Comparison of ENCODE assay signal across 8 mouse cellular contexts in the genomic region with DNA sequence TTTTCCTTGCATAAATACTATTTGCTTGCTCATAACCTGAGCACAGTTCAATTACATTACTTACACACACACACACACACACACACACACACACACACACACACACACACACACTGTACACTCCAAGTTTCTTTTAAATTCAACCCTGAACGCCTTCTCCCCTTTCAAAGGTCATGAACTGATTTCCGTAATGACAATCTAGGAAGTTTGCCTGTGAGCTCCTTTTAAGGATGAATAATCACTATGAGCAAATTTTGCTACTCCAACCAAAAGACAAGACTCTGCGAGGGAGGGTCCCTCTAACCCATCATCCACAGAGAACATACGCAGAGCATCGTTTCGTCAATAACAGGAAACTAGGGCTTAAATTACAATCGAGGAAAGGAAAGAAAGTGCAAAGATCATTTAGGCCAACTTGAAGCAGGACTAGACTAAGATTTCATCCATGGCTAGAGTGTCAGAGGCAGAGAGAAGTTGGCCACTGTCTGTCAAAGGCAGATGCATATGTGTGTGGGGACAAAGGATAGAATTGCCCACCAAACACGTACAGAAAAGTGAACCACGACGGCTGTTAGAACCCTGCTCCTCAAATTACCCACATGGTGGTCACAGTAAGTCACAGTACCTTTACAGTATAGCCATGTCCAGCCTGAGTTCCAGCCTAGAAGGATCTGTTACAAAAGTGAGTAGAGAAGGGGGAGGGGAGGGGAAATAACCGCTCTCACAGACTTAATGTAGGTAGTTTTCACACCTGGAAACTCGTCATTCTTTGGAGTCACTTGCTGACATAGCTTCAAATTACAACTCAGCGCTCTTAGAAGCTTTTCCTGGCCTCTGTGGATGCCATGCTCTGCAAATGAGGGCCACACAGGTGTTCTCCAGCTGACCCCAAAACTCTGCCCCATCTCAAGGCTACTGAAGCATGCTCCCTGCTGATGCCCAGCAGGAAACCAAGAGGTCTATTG. TPM values are rescaled to one million over a fixed set of nuclear protein-coding genes. Genes with fewer than 3 reads are reported as not detected.
DNase-seq lines count a peak whose midpoint lies in the region; ATAC-seq and TF ChIP-seq lines count a peak whose summit lies in the region.

No protein-coding gene starts in this region.

- H3K9me3 ChIP-seq in forebrain, embryonic 11.5 days (ENCODE audit: control insufficient read depth, low read length): no peaks in the 10 kb centered on the region
- no peaks in the 10 kb centered on the region for H3K9me3 ChIP-seq in limb, embryonic 10.5 days (replicated peaks)

- ATAC-seq in forebrain, embryonic 11.5 days (replicated peaks; ENCODE audit: low FRiP score): no peak
- no peak for ATAC-seq in erythroblast, adult 5-6 weeks (replicated peaks; ENCODE audit: low FRiP score, poor library complexity, severe bottlenecking)

- TF ChIP-seq POLR2A in kidney, adult 2 months (IDR thresholded peaks at IDR 0.05; ENCODE audit: low read depth, low read length): no peak

- no peak overlapping the region for H3K4me2 ChIP-seq in forebrain, embryonic 11.5 days (ENCODE audit: low read depth, low read length, severe bottlenecking)

- no peak for TF ChIP-seq CTCF in kidney, adult 2 months (conservative IDR thresholded peaks at IDR 0.05; ENCODE audit: insufficient read depth, insufficient read length, low read depth, low read length)

- H3K36me3 ChIP-seq in kidney, adult 2 months (ENCODE audit: control insufficient read depth, insufficient read depth, low read length): no peaks in the 10 kb centered on the region
- H3K36me3 ChIP-seq in forebrain, embryonic 11.5 days (ENCODE audit: control insufficient read depth, insufficient read depth, low read length): no peaks in the 10 kb centered on the region
- peaks cover 11% of the 10 kb centered on the region; the same call in 1 of the 2 replicates for H3K36me3 ChIP-seq in limb, embryonic 10.5 days

- H3K4me1 ChIP-seq in kidney, adult 2 months (ENCODE audit: control insufficient read depth, insufficient read depth, low read length): peaks cover 22% of the 10 kb centered on the region
- no peaks in the 10 kb centered on the region; the same call in 1 of the 2 replicates for H3K4me1 ChIP-seq in forebrain, embryonic 11.5 days (replicated peaks; ENCODE audit: control insufficient read depth, insufficient read depth, low read length)
- H3K4me1 ChIP-seq in limb, embryonic 10.5 days: peaks cover 72% of the 10 kb centered on the region

- no peak overlapping the region for H3K9ac ChIP-seq in forebrain, embryonic 11.5 days (ENCODE audit: low read length)

- no peak for DNase-seq in kidney, adult 2 months
- DNase-seq in kidney, postnatal 4 days: no peak
- DNase-seq in embryo, embryonic 10 days (ENCODE audit: low spot score): peak; percentile 55
- DNase-seq in forebrain, embryonic 11.5 days (ENCODE audit: low spot score): peak; percentile 43
- peak; percentile 76 for DNase-seq in limb, embryonic 10.5 days (ENCODE audit: low spot score)
- no peak for DNase-seq in spleen, adult 12 weeks (ENCODE audit: low spot score)
- no peak for DNase-seq in spleen, postnatal 14 days (ENCODE audit: low spot score in 2 of 2)

- H3K27ac ChIP-seq in kidney, adult 2 months (ENCODE audit: insufficient read depth, low read depth, low read length): peak overlapping the region; percentile 65
- H3K27ac ChIP-seq in forebrain, embryonic 11.5 days (ENCODE audit: low read depth, low read length): no peak overlapping the region
- peak overlapping the region; percentile 83 for H3K27ac ChIP-seq in limb, embryonic 10.5 days

- H3K27me3 ChIP-seq in kidney, adult 2 months (replicated peaks; ENCODE audit: control insufficient read depth, insufficient read depth, low read length): no peaks in the 10 kb centered on the region
- no peaks in the 10 kb centered on the region for H3K27me3 ChIP-seq in forebrain, embryonic 11.5 days (ENCODE audit: control insufficient read depth, insufficient read depth, low read length)
- H3K27me3 ChIP-seq in limb, embryonic 10.5 days (ENCODE audit: low read depth, poor library complexity, severe bottlenecking): no peaks in the 10 kb centered on the region

- H3K4me3 ChIP-seq in kidney, adult 2 months (ENCODE audit: insufficient read depth, low read depth, low read length): no peak overlapping the region
- H3K4me3 ChIP-seq in forebrain, embryonic 11.5 days (ENCODE audit: low read depth, low read length): no peak overlapping the region
- peak overlapping the region; percentile 22; the same call in 1 of the 2 replicates for H3K4me3 ChIP-seq in limb, embryonic 10.5 days

- 25% methylated on average over 13 of the region's 13 CpGs for WGBS in kidney, adult 2 months
- 56% methylated on average over 13 of the region's 13 CpGs for WGBS in forebrain, embryonic 11.5 days
- WGBS in limb, embryonic 10.5 days: 16% methylated on average over 13 of the region's 13 CpGs

RNA-seq across cellular contexts. Expression of a gene that starts 44.6 kb away (rescaled TPM):
- 587 and 592 TPM in 2 replicates for polyA plus RNA-seq in kidney, adult 2 months (2012; rRNA removed)
- 133 and 134 TPM in 2 replicates for polyA plus RNA-seq in forebrain, embryonic 11.5 days (2014; fragmentation: Nextera tagmentation; extraction: Ambion mirVana)
- 80.2 and 94.7 TPM in 2 replicates for polyA plus RNA-seq in limb, embryonic 10.5 days (2016; fragmentation: Nextera tagmentation; extraction: Ambion mirVana)
- 29.3 and 50.9 TPM in 2 replicates for total RNA-seq in erythroblast, adult 5-6 weeks (2015; ENCODE audit: low replicate concordance)
- 30.9 and 33.4 TPM in 2 replicates for total RNA-seq in erythroblast, adult 5-6 weeks (2017; ENCODE audit: low replicate concordance)

Comparison
In these comparisons a context has a peak if more than half of its experiments do, and no peak if none do; other contexts are left out.
1. DNase-seq: peak in embryo, embryonic 10 days (single experiment), forebrain, embryonic 11.5 days (single experiment) and limb, embryonic 10.5 days (single experiment); none in kidney, adult 2 months (single experiment), kidney, postnatal 4 days (0 of 2), spleen, adult 12 weeks (single experiment) and spleen, postnatal 14 days (0 of 2).